Mouse (Mus musculus): Measurements from ENCODE around the gene Atp9a. TPM values are rescaled to one million over a fixed set of nuclear protein-coding genes. Genes with fewer than 3 reads are reported as not detected.

Atp9a gene
- polyA plus RNA-seq, 1 experiment, result 1.2 TPM

DNA sequence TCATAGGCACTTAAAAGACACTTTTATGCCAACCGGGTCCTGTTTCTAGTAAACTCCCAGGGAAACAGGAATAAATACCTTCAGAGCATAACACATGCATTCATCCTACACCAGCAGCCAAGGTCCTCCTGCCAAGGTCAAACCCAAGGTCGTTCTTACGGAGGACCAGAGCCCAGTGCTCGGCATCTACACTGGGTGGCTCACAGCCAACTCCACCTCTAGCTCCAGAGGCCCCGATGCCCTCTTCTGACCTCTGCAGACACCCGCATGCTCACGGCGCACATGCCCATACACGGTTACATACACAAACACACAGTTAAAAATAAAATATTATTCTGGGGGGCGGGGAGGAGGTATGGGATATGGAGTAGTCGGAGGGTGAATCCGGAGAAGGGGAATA is 155.7 kb downstream of the Atp9a start:
- no peak overlapping the region for H3K4me3 ChIP-seq (ENCODE audit: insufficient read depth, poor library complexity, severe bottlenecking)
- no peak overlapping the region for H3ac ChIP-seq (ENCODE audit: control insufficient read depth, insufficient read length, low read depth)
- no peaks in the 10 kb centered on the region for H3K27me3 ChIP-seq (ENCODE audit: control insufficient read depth, insufficient read depth, insufficient read length)
- no peaks in the 10 kb centered on the region for H3K79me2 ChIP-seq (ENCODE audit: control insufficient read depth, insufficient read depth)
- TF ChIP-seq FOSL1 (IDR thresholded peaks at IDR 0.05; ENCODE audit: insufficient read depth, low read length, poor library complexity, severe bottlenecking), result no peak
- no peak for TF ChIP-seq USF1 (IDR thresholded peaks at IDR 0.05; ENCODE audit: low read depth)
- TF ChIP-seq MAX (IDR thresholded peaks at IDR 0.05), result no peak
- TF ChIP-seq MYOD1 (IDR thresholded peaks at IDR 0.05; ENCODE audit: control insufficient read depth, insufficient read length, low read depth), result no peak
- TF ChIP-seq CTCF (IDR thresholded peaks at IDR 0.05; ENCODE audit: control insufficient read depth, insufficient read depth, insufficient read length), result no peak
- TF ChIP-seq MYOG (IDR thresholded peaks at IDR 0.05; ENCODE audit: control insufficient read depth, extremely low read depth, insufficient read length), result no peak
- no peak for TF ChIP-seq CEBPB (IDR thresholded peaks at IDR 0.05; ENCODE audit: low read depth)
- H3K36me3 ChIP-seq (ENCODE audit: control insufficient read depth, insufficient read depth), result no peaks in the 10 kb centered on the region
- no peaks in the 10 kb centered on the region for H3K79me3 ChIP-seq (ENCODE audit: low read depth)

DNA sequence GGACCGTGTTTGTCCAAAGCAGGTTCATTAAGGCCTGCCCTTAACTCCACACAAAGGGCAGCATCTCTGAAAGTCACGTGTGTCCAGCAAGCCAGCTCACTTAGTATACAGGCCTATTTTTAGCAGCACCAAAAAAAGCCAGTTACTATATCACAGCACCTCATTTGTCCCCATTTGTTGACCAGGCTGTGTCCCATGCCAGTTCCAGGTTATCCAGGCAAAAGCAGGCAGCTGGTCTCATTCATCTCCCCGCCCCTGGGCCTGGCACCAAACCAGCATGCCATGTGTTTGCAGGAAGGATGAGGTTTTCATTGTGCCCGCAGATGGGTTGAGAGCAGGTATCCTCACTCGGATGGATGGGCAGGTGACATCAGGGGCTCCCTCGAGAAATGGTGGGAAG is 157.4 kb downstream of the Atp9a start:
- Histone ChIP-seq H3K36me3 (ENCODE audit: control insufficient read depth, insufficient read depth) (no peaks in the 10 kb centered on the region), H3K79me2 (ENCODE audit: control insufficient read depth, insufficient read depth) (no peaks in the 10 kb centered on the region), H3ac (ENCODE audit: control insufficient read depth, insufficient read length, low read depth) (no peak overlapping the region), H3K27me3 (ENCODE audit: control insufficient read depth, insufficient read depth, insufficient read length) (no peaks in the 10 kb centered on the region), H3K79me3 (ENCODE audit: low read depth) (no peaks in the 10 kb centered on the region), H3K4me3 (ENCODE audit: insufficient read depth, poor library complexity, severe bottlenecking) (no peak overlapping the region)
- TF ChIP-seq MYOD1 (IDR thresholded peaks at IDR 0.05; ENCODE audit: control insufficient read depth, insufficient read length, low read depth) (no peak), CTCF (IDR thresholded peaks at IDR 0.05; ENCODE audit: control insufficient read depth, insufficient read depth, insufficient read length) (no peak), MAX (IDR thresholded peaks at IDR 0.05) (no peak), CEBPB (IDR thresholded peaks at IDR 0.05; ENCODE audit: low read depth) (no peak), USF1 (IDR thresholded peaks at IDR 0.05; ENCODE audit: low read depth) (no peak), MYOG (IDR thresholded peaks at IDR 0.05; ENCODE audit: control insufficient read depth, extremely low read depth, insufficient read length) (no peak), FOSL1 (IDR thresholded peaks at IDR 0.05; ENCODE audit: insufficient read depth, low read length, poor library complexity, severe bottlenecking) (no peak)

Small RNA genes lying within 50 kb of the gene (microRNA-seq; reads per million reads assigned to microRNA genes)
- not detected for gene Mir7004 (ENCODE audit: borderline microRNAs expressed)

Other genes starting within 250 kb of the Atp9a start
- 0.07 TPM for gene Nfatc2, start 140.8 kb downstream of the Atp9a start, polyA plus RNA-seq (2012; fragmentation: generic; extraction: Trizol)
- not detected for gene Sall4, start 25.5 kb upstream of the Atp9a start, polyA plus RNA-seq (2012; fragmentation: generic; extraction: Trizol)
- gene Zfp64, start 213.2 kb upstream of the Atp9a start, polyA plus RNA-seq (2012; fragmentation: generic; extraction: Trizol), result 28.1 TPM